Mouse (Mus musculus) neural tube, embryonic 14.5 days (tissue): Measurements from ENCODE around the gene 1700125H20Rik. TPM values are rescaled to one million over a fixed set of nuclear protein-coding genes. Genes with fewer than 3 reads are reported as not detected.

ENCODE experiments used
- ATAC-seq: fragments of 200-750 bp; cut with Nextera tagmentation; 2 replicates; pipeline ENCODE4 v1.8.0; 2017; ENCODE audit warnings: low read depth, mild to moderate bottlenecking, moderate TSS enrichment, moderate library complexity
- H3K27ac ChIP-seq: fragments of 300-500 bp; sonication (generic); 2 replicates; pipeline ENCODE4 v1.5.1; 2014; ENCODE audit warnings: low read depth, mild to moderate bottlenecking, control low read depth, low read length, moderate library complexity, mixed read lengths
- H3K27me3 ChIP-seq: fragments of 300-500 bp; sonication (generic); 2 replicates; pipeline ENCODE4 v1.6.1; 2014; ENCODE audit warnings: low read length; ENCODE audit not compliant: control insufficient read depth, insufficient read depth
- H3K36me3 ChIP-seq: fragments of 300-500 bp; sonication (generic); 2 replicates; pipeline ENCODE4 v1.6.1; 2014; ENCODE audit warnings: low read length, mixed read lengths; ENCODE audit not compliant: control insufficient read depth, insufficient read depth
- H3K4me1 ChIP-seq: fragments of 300-500 bp; sonication (generic); 2 replicates; pipeline ENCODE4 v1.6.1; 2014; ENCODE audit warnings: low read length; ENCODE audit not compliant: control insufficient read depth, insufficient read depth
- H3K4me2 ChIP-seq: fragments of 300-500 bp; sonication (generic); 2 replicates; pipeline ENCODE4 v1.6.1; 2014; ENCODE audit warnings: mild to moderate bottlenecking, low read depth, low read length, control low read depth
- H3K4me3 ChIP-seq: fragments of 300-500 bp; sonication (generic); 2 replicates; pipeline ENCODE4 v1.5.1; 2014; ENCODE audit warnings: low read depth, low read length, control low read depth, mixed read lengths
- H3K9ac ChIP-seq: fragments of 300-500 bp; sonication (generic); replicated peaks from 2 replicates; pipeline ENCODE4 v1.6.1; 2014; ENCODE audit warnings: low read depth, mild to moderate bottlenecking, control low read depth, low read length, mixed read lengths
- H3K9me3 ChIP-seq: fragments of 300-500 bp; sonication (generic); 2 replicates; pipeline ENCODE4 v1.6.1; 2016; ENCODE audit warnings: low read length; ENCODE audit not compliant: control insufficient read depth
- WGBS: fragments of 180-500 bp; shearing (Covaris S2); extraction: QIAGEN DNeasy Blood & Tissue Kit; methylation state at CpG from one replicate; pipeline ENCODE4 v1.1.7; 2014; 5-methylcytosine and 5-hydroxymethylcytosine counted together
- polyA plus RNA-seq: library from polyadenylated mRNA; unstranded; fragments of >200 nt; fragmentation: Nextera tagmentation; extraction: Ambion mirVana; gene quantifications from 2 replicates; pipeline ENCODE4 v1.2.1, GENCODE M21; 2014

The 1700125H20Rik gene
- polyA plus RNA-seq, 1 experiment from 2014 or later, result 1.3 TPM

GRCm38 (mm10) chr11:85198906-85199305 is 28.7 kb downstream of the 1700125H20Rik start:
- Histone ChIP-seq H3K4me1 (no peaks in the 10 kb centered on the region), H3K36me3 (peaks cover 54% of the 10 kb centered on the region), H3K27me3 (no peaks in the 10 kb centered on the region), H3K9me3 (no peaks in the 10 kb centered on the region), H3K4me3 (no peak overlapping the region), H3K9ac (no peak overlapping the region), H3K4me2 (no peak overlapping the region), H3K27ac (no peak overlapping the region)
- WGBS, result 82% methylated on average over 2 of the region's 2 CpGs
- ATAC-seq, result no peak

- no peak for ATAC-seq
- no peaks in the 10 kb centered on the region for H3K9me3 ChIP-seq
- H3K36me3 ChIP-seq, result peaks cover 35% of the 10 kb centered on the region
- H3K4me1 ChIP-seq, result no peaks in the 10 kb centered on the region
- no peak overlapping the region for H3K4me2 ChIP-seq
- H3K27me3 ChIP-seq, result no peaks in the 10 kb centered on the region
- H3K4me3 ChIP-seq, result no peak overlapping the region
- H3K27ac ChIP-seq, result no peak overlapping the region
- H3K9ac ChIP-seq, result no peak overlapping the region
Observed at GRCm38 (mm10) chr11:85206231-85206630, 36.0 kb downstream of the 1700125H20Rik start.

GRCm38 (mm10) chr11:85211151-85211550 is 40.9 kb downstream of the 1700125H20Rik start:
- Histone ChIP-seq H3K9me3 (no peaks in the 10 kb centered on the region), H3K9ac (no peak overlapping the region), H3K27ac (no peak overlapping the region), H3K4me2 (no peak overlapping the region), H3K36me3 (peaks cover 52% of the 10 kb centered on the region), H3K4me1 (no peaks in the 10 kb centered on the region), H3K4me3 (no peak overlapping the region), H3K27me3 (no peaks in the 10 kb centered on the region)
- 95% methylated on average over 2 of the region's 2 CpGs for WGBS
- no peak for ATAC-seq

GRCm38 (mm10) chr11:85213215-85213614 is 43.0 kb downstream of the 1700125H20Rik start:
- H3K4me3 ChIP-seq, result no peak overlapping the region
- H3K9me3 ChIP-seq, result no peaks in the 10 kb centered on the region
- 94% methylated on average over 2 of the region's 2 CpGs for WGBS
- no peak overlapping the region for H3K27ac ChIP-seq
- H3K9ac ChIP-seq, result no peak overlapping the region
- no peaks in the 10 kb centered on the region for H3K27me3 ChIP-seq
- H3K4me2 ChIP-seq, result no peak overlapping the region
- H3K36me3 ChIP-seq, result peaks cover 45% of the 10 kb centered on the region
- H3K4me1 ChIP-seq, result no peaks in the 10 kb centered on the region
- no peak for ATAC-seq

- no peak for ATAC-seq
Observed at GRCm38 (mm10) chr11:85214679-85215078, 44.5 kb downstream of the 1700125H20Rik start.

GRCm38 (mm10) chr11:85219014-85219413 is 48.8 kb downstream of the 1700125H20Rik start:
- Histone ChIP-seq H3K9ac (no peak overlapping the region), H3K4me2 (no peak overlapping the region), H3K27ac (no peak overlapping the region), H3K4me1 (no peaks in the 10 kb centered on the region), H3K36me3 (peaks cover 9% of the 10 kb centered on the region), H3K9me3 (no peaks in the 10 kb centered on the region), H3K27me3 (no peaks in the 10 kb centered on the region), H3K4me3 (no peak overlapping the region)
- 93% methylated on average over 3 of the region's 3 CpGs for WGBS
- no peak for ATAC-seq

More at GRCm38 (mm10) chr11:85214679-85215078, 44.5 kb downstream of the 1700125H20Rik start:
- H3K27ac ChIP-seq, result no peak overlapping the region
- H3K4me1 ChIP-seq, result no peaks in the 10 kb centered on the region
- no peaks in the 10 kb centered on the region for H3K27me3 ChIP-seq
- H3K4me3 ChIP-seq, result no peak overlapping the region
- whole genome bisulfite sequencing, result 98% methylated on average over 3 of the region's 3 CpGs
- peaks cover 39% of the 10 kb centered on the region for H3K36me3 ChIP-seq
- H3K9me3 ChIP-seq, result no peaks in the 10 kb centered on the region
- H3K9ac ChIP-seq, result no peak overlapping the region
- H3K4me2 ChIP-seq, result no peak overlapping the region

GRCm38 (mm10) chr11:85222561-85222960 is 52.4 kb downstream of the 1700125H20Rik start:
- Histone ChIP-seq H3K4me3 (no peak overlapping the region), H3K36me3 (peaks cover 2% of the 10 kb centered on the region; the same call in 1 of the 2 replicates), H3K27ac (no peak overlapping the region), H3K9ac (no peak overlapping the region), H3K27me3 (no peaks in the 10 kb centered on the region), H3K9me3 (no peaks in the 10 kb centered on the region), H3K4me1 (no peaks in the 10 kb centered on the region), H3K4me2 (no peak overlapping the region)
- WGBS, result 100% methylated on average over 6 of the region's 6 CpGs
- no peak for ATAC-seq

- no peak overlapping the region for H3K9ac ChIP-seq
- 100% methylated on average over 3 of the region's 3 CpGs for WGBS
Observed at GRCm38 (mm10) chr11:85223248-85223647, 53.0 kb downstream of the 1700125H20Rik start.

More at GRCm38 (mm10) chr11:85223248-85223647, 53.0 kb downstream of the 1700125H20Rik start:
- Histone ChIP-seq H3K36me3 (peaks cover 2% of the 10 kb centered on the region; the same call in 1 of the 2 replicates), H3K9me3 (no peaks in the 10 kb centered on the region), H3K27me3 (no peaks in the 10 kb centered on the region), H3K4me2 (no peak overlapping the region), H3K27ac (no peak overlapping the region), H3K4me3 (no peak overlapping the region), H3K4me1 (no peaks in the 10 kb centered on the region)
- no peak for ATAC-seq
